Mouse (Mus musculus) right cerebral cortex, adult 2 months (tissue): ENCODE measurements around the gene Ift74.

Experiments
- DNase-seq, 2 experiments: peaks; one replicate each; pipeline ENCODE4 v3.0.0; 2021 to 2022; ENCODE audit warnings: low spot score in 2 of 2

Gene Ift74

GRCm38 (mm10) chr4:94692175-94692574 is 77.9 kb downstream of the Ift74 start:
- DNase-seq = no peak

- no peak for DNase-seq
Observed at GRCm38 (mm10) chr4:94696368-94696767, 82.1 kb downstream of the Ift74 start.

DNA sequence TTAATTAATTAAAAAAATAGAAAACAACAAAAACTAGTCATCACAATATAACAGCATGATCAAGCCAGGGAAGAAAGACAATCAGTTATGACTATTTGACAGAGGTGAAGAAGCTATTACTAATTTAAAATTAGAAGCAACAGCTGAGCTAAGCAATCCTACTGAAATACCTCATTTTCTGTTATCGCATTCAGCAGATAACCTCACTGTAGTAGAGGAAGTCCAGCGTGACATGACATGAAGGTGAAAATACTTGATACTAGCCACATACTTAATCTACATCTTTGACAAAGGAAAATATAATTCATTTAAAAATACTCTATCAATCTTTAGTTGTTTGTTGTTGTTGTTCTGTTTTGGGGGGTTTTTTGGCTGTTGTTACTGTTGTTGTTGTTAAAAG is 96.7 kb downstream of the Ift74 start:
- DNase-seq = no peak

DNA sequence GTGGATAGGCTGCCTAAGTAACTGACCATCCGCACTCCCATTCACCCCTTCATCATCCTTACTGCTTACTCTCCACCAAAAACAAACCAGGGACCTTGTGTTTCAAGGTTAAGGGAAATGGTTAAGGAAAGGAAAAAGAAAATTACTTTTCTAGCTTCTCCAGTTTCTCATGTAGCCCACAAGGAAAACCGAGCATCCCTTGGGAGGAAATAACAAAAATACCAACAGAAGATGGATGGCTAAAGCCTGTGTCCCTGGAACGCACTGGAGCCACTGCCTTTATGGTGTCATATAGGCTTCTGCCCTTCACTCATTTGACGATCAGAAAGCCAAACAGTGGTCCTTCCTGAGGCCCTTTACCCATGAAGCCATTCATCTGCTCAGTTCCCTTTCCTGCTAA is 97.1 kb downstream of the Ift74 start:
- no peak for DNase-seq

DNA sequence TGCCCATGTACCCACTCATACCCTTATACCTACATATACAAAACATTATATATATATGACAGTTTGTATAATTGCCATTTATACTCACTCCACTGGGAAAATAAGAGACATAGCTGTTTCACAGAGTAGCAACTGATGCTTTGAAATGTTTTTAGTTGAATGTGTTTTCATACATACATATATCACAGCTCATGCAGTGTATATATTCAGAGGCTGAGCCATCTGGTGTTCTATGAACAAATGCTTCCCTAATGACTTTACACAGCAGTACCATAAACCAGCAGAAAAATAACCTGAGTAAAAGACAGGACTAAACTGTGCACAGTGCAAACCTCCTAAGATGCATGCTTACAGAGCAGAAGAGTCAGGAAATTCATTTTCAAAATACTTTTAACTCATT is 99.5 kb downstream of the Ift74 start:
- DNase-seq = no peak

GRCm38 (mm10) chr4:94715166-94715565 is 100.9 kb downstream of the Ift74 start:
- no peak for DNase-seq

GRCm38 (mm10) chr4:94725799-94726198 is 111.5 kb downstream of the Ift74 start:
- no peak for DNase-seq

DNA sequence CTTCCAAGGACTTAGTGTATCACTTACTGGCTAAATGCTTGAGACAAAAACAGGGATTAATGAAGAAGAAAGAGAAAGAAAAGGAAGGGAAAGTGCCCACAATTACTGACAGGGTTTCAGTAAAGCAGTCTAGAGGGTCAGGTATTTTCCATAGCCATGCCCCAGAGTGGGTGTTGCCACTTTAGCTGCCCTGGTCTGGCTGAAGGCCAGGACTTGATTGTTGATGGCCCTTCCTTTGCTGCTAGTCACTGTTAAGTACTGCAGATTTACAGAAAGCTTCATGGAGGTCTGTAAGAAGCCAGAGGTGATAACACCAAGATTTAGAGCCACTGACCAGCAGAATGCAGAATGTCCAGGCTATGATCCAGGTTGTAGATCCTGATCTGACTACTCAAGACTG is 118.4 kb downstream of the Ift74 start:
- DNase-seq = no peak

- no peak for DNase-seq
Observed at GRCm38 (mm10) chr4:94737326-94738295, 123.3 kb downstream of the Ift74 start.

- no peak for DNase-seq
Observed at GRCm38 (mm10) chr4:94738838-94739731, 124.8 kb downstream of the Ift74 start, which contains the start of gene Tek. Gene Tek, plus strand, starts transcription at chr4:94739289.

DNA sequence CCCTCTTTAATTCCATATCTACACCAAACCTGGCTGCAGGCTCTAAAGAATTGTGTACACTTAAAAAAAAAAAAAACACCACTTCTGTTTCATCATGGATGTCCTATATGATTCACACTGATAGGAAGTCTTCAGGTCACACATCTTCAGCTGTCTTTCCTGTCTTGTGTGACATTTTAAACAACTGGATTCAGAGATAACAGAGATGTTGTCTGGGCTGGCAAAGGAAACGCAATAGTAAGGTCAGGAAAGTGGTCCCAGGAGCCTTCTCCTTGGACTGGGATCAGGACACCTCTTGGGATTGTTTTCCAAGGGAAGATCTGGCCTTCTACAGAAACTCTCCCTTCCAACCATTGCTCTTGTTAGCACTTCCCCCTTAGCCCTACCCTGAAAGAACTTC is 127.5 kb downstream of the Ift74 start:
- DNase-seq = no peak
